Mouse (Mus musculus): ENCODE measurements around the gene Ugt2b36. TPM values are rescaled to one million over a fixed set of nuclear protein-coding genes. Genes with fewer than 3 reads are reported as not detected.

Ugt2b36 gene
- not detected for polyA plus RNA-seq (2014; fragmentation: Illumina TruSeq; extraction: RNeasy Lipid Tissue Mini Kit (QIAGEN cat#74804); ENCODE audit: low read depth, low replicate concordance)

GRCm38 (mm10) chr5:87092346-87093027 is at the start of gene Ugt2b36:
TSS of gene Ugt2b36 (minus strand) at chr5:87092555.

GRCm38 (mm10) chr5:87140196-87140595 is 47.8 kb upstream of the Ugt2b36 start, which contains the start of gene Ugt2b5:
TSS of gene Ugt2b5 (minus strand) at chr5:87140318.

Other genes with a start within 250 kb of the Ugt2b36 start
- gene Ugt2b34, start 185.6 kb downstream of the Ugt2b36 start, polyA plus RNA-seq (2014; fragmentation: Illumina TruSeq; extraction: RNeasy Lipid Tissue Mini Kit (QIAGEN cat#74804); ENCODE audit: low read depth, low replicate concordance) = 0.23 TPM
- gene Ugt2b1, start 166.0 kb downstream of the Ugt2b36 start, polyA plus RNA-seq (2014; fragmentation: Illumina TruSeq; extraction: RNeasy Lipid Tissue Mini Kit (QIAGEN cat#74804); ENCODE audit: low read depth, low replicate concordance) = not detected
- gene Ugt2b35, start 91.7 kb downstream of the Ugt2b36 start, polyA plus RNA-seq (2014; fragmentation: Illumina TruSeq; extraction: RNeasy Lipid Tissue Mini Kit (QIAGEN cat#74804); ENCODE audit: low read depth, low replicate concordance) = not detected
- not detected for gene Ugt2b5, start 47.8 kb upstream of the Ugt2b36 start, polyA plus RNA-seq (2014; fragmentation: Illumina TruSeq; extraction: RNeasy Lipid Tissue Mini Kit (QIAGEN cat#74804); ENCODE audit: low read depth, low replicate concordance)
- gene Ugt2b37, start 162.2 kb upstream of the Ugt2b36 start, polyA plus RNA-seq (2014; fragmentation: Illumina TruSeq; extraction: RNeasy Lipid Tissue Mini Kit (QIAGEN cat#74804); ENCODE audit: low read depth, low replicate concordance) = not detected
- gene Ugt2a3, start 244.6 kb upstream of the Ugt2b36 start, polyA plus RNA-seq (2014; fragmentation: Illumina TruSeq; extraction: RNeasy Lipid Tissue Mini Kit (QIAGEN cat#74804); ENCODE audit: low read depth, low replicate concordance) = not detected